Mouse (Mus musculus): ENCODE data around the gene Stxbp2.
"Not testable (repeated sequence)": the region's sequence is repeated elsewhere in the genome, so short reads cannot be mapped to it uniquely, and the experiment has no call there.

The Stxbp2 gene

DNA sequence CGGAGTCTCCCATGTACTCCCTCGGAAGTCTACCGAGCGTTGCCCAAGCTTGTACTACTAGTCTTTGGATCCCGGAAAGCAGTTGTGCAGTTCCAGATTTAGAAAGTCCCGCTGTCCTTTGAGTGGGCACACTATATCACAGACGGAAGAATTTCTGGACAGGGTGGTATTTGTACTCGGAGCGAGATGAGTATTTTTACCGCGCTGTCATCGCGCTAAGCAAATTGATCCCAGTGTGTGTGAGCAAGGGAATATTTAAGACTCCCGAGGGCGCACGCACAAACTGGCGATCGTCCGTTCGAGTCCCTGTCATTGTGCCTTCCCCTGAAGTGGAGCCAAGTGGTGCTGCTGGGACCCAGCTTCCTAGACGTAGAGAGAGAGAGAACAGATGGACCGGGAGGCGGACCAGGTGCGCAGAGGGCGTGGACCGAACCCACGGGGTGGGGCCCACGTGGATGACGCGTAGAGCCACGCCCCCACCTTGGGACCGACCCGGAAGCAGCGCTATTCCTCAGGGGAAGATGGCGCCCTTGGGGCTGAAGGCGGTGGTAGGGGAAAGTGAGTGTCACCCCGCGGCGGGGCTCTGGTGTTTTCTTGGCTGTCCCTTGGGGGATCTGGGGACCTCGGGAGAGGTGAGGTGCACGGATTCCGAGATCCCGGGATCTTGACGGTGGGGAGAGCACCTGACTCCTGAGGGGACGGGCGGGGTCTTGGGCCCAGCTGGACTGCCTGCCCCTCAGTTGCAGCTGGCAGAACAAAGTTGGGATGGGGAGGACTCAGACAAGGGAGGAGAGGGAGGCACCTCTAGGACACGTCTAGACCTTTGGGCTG lies at the start of gene Stxbp2:
Stxbp2 (plus strand) TSS at position 309 of the 831 bp plus-strand sequence.
- DNase-seq (ENCODE audit: low spot score): no peak

DNA sequence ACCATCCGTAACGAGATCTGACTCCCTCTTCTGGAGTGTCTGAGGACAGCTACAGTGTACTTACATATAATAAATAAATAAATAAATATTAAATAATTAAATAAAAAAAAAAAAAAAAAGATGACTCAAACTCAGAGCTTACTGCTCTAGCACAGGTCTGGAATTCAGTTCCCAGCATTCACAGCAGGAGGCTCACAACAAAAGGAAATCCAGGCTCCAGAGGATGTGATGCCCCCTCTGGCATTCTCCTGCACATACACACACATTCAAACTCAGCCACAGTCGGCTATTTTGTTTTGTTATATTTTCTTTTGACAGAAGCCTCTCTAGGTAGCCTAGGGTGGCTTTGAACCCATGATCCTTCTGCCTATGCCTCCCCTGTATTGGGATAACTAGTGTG lies 48.8 kb upstream of the Stxbp2 start:
- not testable (repeated sequence) for DNase-seq (ENCODE audit: low spot score)

DNA sequence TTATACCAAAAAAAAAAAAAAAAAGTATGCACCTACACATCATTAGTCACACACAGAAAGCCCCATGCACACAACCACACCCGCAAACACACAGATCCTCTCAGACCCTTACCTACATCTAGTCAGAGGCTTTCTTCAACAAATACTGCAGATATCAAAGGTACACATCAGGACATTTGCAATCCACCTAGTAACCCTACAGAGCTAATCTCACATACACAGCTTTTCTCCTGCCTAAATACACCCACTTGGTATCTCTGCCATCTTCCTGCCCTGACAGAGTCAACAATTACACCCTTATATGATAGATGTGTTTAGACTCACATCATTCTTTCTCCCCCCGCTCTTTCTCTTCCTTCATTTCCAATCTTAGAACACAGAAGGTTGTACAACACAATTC lies 44.3 kb upstream of the Stxbp2 start:
- DNase-seq (ENCODE audit: low spot score): no peak

DNA sequence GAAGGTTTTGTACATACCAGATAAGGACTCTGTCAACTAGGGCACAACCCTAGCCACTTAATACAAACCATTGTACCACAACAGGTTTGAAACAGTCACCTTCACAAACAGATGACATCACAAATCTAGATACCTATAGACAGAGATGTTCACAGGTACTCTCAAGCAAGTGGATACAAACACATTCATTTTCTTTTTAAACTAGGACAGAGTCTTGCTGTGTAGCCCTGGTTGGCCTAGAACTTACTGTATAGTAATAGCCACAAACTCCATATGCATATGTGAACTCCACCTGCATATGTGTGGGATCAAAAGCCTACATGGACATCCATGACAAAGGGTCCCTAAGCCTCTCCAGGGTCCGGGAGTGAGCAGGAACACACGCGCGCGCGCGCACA lies 43.8 kb upstream of the Stxbp2 start, which contains the start of gene Camsap3:
Camsap3 (plus strand) TSS at position 301 of the 398 bp plus-strand sequence.
- no peak for DNase-seq (ENCODE audit: low spot score)

DNA sequence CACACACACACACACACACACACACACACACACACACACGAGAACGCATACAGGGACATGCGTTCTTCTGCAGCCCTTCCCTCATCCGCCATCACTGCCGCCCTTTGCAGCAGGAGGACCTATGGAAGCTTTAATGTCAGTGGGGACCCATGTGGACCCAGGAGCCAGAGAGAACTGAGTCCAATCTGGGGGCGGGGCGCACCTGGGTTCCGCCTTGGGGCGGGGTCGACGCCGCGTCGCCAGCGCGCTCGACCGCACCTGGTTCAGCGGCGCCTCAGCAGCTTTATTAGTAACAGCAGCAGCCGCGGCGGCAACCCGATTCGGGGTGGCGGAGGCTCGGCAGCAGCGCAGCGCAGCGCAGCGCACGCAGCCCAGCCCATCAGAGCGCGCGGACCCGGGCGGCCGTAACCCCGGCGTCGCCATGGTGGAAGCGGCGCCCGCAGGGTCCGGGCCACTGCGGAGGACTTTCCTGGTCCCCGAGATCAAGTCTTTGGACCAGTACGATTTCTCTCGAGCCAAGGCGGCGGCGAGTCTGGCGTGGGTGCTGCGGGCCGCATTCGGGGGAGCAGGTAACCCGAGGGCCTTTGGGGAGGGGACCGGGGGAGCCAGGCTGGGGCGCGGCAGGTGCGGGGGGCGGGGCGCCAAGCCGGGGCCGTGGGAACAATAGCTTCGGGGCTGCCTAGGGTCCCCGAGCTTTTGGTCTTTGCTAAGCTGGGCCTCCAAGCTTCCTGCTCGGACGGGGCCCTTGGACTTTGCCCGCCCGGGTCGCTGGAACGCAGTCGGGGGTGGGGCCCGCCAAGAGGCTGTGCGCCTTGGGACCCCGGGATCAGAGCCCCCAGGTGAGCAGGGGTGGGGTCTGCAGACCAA lies 43.1 kb upstream of the Stxbp2 start:
- DNase-seq (ENCODE audit: low spot score): no peak

DNA sequence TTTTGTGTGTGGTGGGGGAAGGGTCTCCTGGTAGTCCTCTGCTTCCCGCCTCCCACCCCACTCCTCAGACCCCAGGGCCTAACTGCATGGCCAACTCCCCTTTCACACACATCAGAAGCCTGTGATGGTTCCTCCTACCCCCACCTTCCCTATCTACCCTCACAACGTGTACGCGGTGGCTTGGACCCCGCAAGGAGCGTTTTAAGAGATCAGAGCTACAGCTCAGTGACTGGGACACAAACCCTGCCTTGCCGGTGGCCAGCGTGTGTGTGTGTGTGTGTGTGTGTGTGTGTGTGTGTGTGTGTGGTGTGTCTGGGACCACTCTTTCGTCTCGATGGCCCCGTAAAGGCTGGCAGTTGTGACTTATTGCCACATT lies 42.5 kb upstream of the Stxbp2 start:
- no peak for DNase-seq (ENCODE audit: low spot score)

DNA sequence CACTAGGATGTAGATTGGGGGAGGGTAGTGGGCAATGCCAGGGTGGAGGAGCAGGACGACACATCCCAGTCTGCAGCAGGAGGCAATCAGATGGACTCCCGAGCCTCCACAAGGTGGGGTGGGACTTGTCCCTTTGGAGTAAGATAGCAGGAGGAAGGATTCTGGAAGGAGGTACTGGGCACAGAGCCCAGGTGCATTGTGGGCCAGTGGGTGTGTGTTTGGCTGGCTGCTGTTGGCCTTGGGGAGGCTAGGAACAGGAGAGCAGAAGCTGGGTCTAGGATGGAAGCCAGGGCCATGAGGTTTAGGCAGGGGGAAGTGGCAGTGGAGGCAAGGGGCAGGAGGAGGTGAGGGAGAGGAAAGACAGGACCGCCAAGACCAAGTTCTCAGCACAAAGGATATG lies 37.3 kb upstream of the Stxbp2 start:
- DNase-seq (ENCODE audit: low spot score): peak; percentile 70

DNA sequence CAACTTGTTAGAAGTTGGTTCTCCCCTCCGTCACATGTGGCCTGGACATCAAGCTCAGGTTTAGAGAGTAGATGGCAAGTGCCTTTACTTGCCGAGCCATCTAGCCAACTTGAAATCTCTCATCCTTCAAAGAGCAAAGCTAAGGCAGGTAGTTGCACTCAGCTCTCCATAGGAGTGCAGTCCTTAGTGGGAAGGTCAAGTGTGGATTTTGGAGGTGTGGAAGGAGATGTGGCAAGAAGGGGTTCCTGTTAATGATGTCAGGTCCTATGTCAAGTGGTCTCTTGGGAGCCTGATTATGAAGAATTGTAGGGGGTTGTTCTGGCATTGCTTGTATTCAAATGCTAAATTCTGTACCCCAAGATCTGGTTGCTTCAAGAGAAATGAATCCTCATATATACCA lies 36.3 kb upstream of the Stxbp2 start:
- DNase-seq (ENCODE audit: low spot score): no peak

DNA sequence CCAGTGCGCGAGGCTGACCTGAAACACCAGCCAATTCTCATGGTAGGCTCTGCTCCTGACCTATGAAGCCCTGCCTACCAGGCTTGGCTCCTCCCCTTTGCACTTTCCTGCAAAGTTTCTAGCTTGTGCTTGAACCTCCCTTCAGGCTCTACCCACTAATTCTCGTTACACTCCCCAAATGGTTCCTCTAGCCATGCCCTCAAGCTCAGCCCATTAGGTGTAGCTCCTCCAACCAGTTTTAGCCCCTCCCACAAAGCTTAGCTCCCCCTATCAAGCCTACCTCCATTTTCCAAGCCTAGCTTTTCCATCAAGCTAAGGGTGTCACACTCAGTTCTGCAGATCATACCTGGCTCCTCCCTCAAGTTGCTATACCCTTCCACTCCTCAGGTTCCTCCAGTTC lies 32.7 kb upstream of the Stxbp2 start:
- no peak for DNase-seq (ENCODE audit: low spot score)

DNA sequence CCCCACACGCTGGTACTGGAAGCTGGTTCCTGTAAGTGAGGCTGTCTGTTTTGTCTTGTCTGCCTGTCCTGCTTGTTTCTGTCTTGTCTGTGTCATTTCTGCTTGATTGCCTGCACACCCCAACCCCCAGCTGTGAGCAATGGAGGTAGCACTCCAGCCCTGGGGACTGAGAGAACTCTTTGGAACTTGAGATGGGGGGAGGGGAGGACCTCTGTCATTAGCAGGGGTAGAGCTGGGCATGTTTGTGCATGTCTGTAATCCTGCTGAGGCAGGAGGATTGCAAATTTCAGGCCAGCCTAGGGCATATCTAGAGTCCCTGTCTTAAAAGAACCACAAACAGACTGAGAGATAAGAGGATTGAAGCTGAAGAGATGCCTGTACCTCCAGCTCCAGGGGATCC lies 31.5 kb upstream of the Stxbp2 start:
- no peak for DNase-seq (ENCODE audit: low spot score)

DNA sequence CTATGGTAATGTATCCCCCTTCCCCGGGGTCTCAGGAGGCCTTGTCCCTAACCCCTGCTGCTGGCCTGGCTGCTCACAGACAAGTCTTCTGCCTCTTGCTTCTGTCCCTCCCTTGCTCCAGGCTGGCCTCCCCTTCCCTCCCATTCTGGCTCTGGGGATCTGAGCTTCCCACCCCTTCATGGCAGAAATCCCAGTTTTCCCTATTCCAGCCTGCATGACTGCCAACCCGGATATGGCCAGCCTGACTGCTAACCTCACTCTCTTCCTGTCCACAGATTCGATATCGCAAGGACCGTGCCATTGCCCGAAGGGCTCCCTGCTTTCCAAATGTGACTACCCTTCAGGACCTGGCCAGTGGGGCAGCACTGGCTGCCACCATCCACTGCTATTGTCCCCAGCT lies 30.4 kb upstream of the Stxbp2 start:
- DNase-seq (ENCODE audit: low spot score): peak; percentile 94

DNA sequence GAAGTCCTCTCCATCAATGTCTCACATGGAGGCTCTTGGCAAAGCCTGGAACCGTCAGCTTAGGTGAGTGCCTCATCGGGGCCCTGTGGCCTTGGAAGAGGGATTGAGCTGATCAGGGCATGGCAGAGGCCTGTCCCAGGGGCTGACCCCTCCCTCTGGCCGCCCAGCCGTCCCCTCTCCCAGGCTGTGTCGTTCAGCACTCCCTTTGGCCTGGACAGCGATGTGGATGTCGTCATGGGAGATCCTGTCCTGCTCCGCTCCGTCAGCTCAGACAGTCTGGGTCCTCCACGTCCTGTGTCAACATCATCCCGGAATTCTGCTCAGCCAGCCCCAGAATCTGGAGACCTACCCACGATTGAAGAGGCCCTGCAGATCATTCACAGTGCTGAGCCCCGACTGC lies 27.3 kb upstream of the Stxbp2 start:
- no peak for DNase-seq (ENCODE audit: low spot score)

DNA sequence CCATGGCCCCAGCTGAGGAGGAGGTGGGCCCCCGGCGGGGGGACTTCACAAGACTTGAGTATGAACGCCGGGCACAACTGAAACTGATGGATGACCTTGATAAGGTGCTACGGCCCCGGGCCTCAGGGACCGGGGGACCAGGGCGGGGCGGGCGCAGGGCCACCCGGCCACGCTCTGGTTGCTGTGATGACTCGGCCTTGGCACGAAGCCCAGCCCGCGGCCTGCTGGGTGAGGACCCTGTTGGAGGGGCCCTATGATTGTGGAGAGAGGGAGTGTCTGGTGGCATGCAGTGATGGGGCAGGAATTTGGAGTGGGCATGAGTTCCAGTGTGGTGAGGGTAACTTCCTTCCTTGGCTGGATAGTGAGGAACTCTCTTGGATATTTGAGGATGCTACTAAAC lies 24.2 kb upstream of the Stxbp2 start:
- no peak for DNase-seq (ENCODE audit: low spot score)

DNA sequence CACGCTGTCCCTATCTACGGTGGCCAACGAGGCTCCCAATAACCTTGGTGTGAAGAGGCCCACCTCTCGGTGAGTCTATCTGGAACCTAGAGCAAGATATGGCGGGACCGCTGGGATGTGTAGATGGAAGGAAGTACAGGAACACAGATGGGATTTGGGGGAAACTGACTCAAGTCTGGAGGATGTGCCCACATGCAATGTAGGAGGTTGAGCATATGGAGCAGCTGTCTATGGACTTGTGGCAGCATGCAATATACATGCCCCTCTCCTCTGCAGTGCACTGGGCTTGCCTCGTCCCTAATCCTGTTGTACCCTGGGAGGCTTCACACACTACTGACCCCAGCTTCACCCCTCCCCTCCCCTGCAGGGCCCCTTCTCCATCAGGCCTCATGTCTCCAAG lies 22.9 kb upstream of the Stxbp2 start:
- DNase-seq (ENCODE audit: low spot score): no peak

DNA sequence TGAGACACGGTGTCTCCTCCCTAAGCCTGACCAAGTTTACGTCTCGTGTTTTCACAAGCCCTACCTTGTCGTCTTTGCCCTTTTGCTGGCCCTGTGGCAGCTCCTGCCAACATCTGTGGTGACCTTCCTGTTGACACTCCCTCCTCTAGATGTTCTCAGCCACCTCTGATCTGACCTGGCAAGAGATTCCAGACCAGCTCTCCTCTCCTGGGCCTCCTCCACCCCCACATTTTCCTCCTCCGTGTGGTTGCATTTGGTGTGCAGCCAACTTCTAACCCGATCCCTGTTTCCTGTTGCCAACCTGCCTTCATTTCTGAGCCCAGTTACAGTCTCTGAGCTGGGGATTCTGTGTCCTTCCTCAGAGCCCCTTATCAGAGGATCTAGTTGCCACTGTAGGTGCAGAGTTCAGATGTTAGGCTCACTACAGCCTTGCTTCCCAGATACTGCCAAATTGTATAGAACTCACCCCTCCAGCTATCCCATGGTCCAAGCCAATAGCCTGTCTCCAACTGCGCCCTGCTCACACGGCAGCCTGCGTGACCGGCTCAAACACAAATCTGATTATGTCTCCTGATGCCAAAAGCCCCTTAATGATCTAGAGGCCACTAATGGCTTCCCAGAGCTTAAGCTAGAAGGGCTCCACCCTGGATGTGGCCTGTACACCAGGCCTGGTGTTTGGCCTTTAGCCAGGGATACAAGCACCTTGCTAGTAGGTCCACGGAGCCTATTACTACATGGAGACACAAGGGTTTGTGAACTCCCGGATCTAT lies 21.5 kb upstream of the Stxbp2 start:
- DNase-seq (ENCODE audit: low spot score): peak; percentile 54

DNA sequence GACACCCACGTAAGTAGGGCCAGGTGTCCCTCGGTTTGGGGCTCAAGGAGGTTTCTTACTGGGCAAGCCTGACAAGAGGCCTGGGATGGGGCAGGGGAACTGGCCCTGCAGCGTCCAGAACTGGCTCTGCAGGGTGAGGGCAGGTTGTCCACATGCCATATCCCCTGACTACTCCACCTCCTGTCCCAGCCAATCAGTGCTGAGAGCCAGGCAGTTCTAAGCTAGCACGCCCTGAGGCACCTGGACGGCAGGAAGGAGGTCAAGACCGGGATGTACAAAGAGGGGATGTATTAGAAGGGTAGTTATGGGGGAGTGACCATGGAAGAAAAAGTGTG lies 21.0 kb upstream of the Stxbp2 start:
- no peak for DNase-seq (ENCODE audit: low spot score)

DNA sequence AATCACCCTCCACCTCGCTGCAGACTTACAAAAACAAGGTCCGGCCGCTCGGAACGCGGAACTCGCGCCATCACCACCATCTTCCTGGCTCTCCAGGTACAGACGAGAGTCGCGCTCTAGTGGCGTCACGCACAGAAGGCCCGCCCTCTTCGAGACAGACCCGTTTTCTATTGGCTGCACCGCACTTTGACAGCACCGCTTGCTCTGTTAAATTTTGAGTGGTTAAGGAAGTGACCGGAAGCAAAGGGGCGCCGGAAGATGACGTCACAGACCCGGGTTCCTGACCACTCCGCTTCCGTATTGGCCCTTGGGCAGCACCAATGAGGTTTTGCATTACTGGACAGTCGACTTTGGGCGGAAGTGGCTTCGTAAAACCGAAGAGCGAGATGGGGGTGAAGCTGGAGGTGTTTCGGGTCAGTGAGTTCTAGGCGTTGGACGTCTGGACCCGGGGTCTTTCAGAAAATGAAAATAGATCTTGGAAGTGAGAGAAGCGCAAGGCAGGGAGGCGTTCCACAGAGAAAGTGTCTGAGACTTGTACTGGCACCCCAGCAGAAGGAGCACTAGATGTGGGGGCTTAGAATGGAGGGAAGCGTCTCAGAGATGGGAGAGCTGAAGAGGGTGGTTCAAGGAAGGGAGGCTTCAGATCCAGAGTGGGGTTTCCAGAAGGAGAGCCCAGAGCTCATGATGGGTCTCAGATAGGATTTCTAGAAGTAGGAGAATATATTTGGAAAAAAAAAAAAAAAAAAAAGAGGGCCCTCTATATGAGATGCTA lies 9.4 kb upstream of the Stxbp2 start, which contains the start of the genes Xab2 and Pet100:
Xab2 (minus strand) TSS at position 118 of the 772 bp plus-strand sequence.
Pet100 (plus strand) TSS at position 350 of the 772 bp plus-strand sequence.
- DNase-seq (ENCODE audit: low spot score): peak; percentile 100

DNA sequence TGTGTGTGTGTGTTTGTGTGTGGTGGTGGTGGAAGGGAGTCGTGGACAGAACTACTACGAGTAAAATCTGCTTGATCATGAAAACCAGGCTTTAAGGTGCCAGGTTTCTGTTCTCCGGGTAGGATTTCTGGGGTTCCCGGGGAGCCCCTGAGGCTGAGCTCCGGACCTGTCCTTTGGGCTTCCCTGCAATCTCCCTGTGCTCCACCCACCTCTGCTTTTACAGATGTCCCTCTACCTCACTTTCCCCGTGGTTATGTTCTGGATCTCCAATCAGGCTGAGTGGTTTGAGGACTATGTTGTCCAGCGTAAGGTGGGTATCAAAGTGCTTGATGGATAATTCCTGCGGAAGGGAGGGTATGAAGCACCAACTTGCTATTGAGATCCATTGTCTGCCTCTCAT lies 8.6 kb upstream of the Stxbp2 start:
- DNase-seq (ENCODE audit: low spot score): no peak

DNA sequence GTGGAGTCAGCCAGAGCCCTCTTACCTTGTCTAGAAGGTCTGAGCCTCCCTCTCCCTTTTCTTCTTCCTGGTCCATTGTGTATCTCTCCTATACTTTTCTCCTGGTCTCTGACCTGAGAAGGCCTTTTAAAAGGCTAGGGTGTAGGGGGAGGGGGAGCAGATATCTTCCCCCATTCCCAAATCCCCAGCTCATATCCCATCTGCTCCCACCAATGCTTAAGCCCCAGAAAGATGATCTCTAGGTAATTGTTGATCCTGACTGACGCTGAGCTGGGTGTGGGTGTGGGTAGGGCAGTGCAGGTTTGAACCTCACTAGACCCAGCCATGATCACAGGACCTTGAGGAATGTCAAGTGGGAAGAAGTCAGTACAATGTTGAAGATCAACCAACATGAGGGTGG lies 5.3 kb upstream of the Stxbp2 start, which contains the start of gene Pcp2:
Pcp2 (minus strand) TSS at position 101 of the 400 bp plus-strand sequence.
- DNase-seq (ENCODE audit: low spot score): no peak

DNA sequence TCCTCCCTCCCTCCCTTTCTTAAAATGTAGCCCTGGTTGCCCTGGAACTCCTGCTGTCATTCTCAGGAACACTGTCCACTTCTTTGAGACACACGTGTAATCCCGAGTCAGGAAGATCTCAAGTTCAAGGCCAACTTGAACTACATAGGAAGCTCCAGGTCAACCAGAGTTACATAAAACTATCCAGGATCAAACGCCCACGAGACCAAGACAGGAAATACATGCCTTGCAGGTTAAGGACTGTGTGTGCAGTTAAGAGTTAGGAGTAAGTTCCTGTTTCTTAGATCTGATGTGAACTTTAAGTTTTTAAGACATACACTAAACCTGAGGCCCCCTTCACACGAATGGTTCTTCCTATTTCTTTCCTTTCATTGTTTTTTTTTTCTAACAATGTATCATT lies 3.8 kb upstream of the Stxbp2 start:
- DNase-seq (ENCODE audit: low spot score): no peak

DNA sequence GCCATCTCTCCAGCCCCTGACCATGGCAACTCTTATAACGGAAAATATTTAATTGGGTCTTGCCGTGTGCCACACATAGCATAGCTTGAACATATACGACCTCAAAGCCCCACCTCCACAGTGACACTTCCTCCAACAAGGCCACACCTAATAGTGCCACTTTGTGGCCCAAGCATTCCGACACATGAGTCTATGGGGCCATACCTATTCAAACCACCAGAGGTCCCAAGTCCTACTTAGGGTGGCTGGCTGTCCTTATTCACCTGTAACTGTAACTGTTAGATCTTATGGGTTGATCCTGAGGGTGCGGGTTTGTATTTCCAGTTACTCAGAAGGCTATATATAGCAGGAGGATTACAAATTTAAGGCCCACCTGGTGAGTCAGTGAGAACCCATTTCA lies 2.7 kb upstream of the Stxbp2 start:
- peak; percentile 72 for DNase-seq (ENCODE audit: low spot score)

DNA sequence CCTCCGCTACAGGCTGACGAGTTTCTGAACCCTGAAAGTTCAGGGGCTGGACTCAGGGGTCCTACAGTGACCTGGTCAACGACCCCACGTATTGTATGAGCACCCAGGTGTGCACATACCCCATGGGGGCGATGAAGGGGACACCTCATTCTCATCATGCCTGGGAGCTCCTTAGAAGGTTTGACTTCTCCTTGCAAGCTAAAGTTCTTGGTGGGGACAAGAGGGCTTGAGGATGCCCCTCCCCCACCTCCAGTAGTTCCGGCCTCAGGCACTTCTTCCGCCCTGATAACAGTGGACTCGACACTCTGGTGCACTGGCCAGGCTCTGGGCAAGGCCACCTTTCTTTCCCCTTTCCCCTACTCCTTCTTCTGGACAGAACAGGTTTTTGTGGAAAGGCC lies 722 bp downstream of the Stxbp2 start:
- no peak for DNase-seq (ENCODE audit: low spot score)

Data from adipocyte (in vitro differentiated cells).